Mouse (Mus musculus) cerebellum, adult 2 months (tissue): Measurements from ENCODE around the gene Olfr1274-ps.
"Not testable (repeated sequence)": the region's sequence is repeated elsewhere in the genome, so short reads cannot be mapped to it uniquely, and the experiment has no call there.

Experiments used
- CTCF ChIP-seq: fragments of 200-500 bp; IDR thresholded peaks from 2 replicates; pipeline ENCODE4 v1.5.1; 2011; ENCODE audit warnings: low read depth, mild to moderate bottlenecking, control low read depth, low read length, moderate library complexity, borderline replicate concordance; ENCODE audit not compliant: insufficient read depth
- POLR2A ChIP-seq: fragments of 200-500 bp; IDR thresholded peaks from 2 replicates; pipeline ENCODE4 v1.6.1; 2011; ENCODE audit warnings: low read length, control low read depth, borderline replicate concordance; ENCODE audit not compliant: insufficient read depth

DNA sequence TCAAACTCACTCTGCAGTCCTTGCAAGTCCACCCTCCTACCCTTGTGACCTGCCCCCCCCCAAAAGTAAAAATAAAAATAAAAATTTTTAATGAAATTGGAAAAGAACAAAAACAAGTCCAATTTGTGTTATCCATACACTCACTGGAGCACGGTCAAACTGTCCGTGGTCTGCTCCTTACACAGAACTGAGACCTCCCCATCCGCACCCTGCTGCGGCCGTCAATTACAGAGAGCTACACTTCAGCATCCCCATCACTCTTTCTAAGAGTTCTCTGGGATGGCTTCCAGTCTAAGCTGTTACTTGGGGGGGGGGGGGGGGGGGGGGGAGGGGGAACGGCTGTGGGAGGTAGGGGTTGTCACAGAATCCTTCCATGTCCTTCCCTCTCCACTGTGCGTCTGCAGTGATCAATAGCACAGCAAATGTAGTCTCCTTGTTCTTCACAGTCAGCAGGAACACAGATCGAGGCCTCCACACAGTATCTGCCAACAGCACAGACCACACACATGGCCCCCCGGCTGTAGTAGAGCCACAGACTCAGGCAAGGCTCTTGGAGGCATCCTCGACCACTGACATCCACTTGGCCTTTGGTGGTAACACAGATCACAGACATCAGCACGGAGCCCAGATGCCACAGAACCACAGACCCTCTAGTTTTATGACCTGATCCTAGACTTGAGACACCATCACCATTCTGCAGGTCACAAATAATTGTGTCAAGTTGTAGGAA is 30.7 kb downstream of the Olfr1274-ps start:
- not testable (repeated sequence) for TF ChIP-seq CTCF, POLR2A
